Mouse (Mus musculus) heart, postnatal 4 days (tissue): ENCODE results near the gene Pknox2. TPM values are rescaled to one million over a fixed set of nuclear protein-coding genes. Genes with fewer than 3 reads are reported as not detected.

Source experiments
- DNase-seq: peaks from one replicate; pipeline ENCODE4 v3.0.0; 2021
- total RNA-seq, 2 experiments: library from RNA; stranded (reverse); gene quantifications; 2 replicates each; pipeline ENCODE4 v1.2.3; 2021

The Pknox2 gene
- 1 to 10 TPM; 7.0 TPM for total RNA-seq

GRCm38 (mm10) chr9:37147359-37147685 lies at the start of gene Pknox2:
Gene Pknox2 (minus strand): TSS chr9:37147407.
- DNase-seq, result peak; percentile 87

GRCm38 (mm10) chr9:37188024-37188423 lies 40.8 kb upstream of the Pknox2 start:
- DNase-seq, result no peak

- no peak for DNase-seq
These were observed 40.2 kb upstream of the Pknox2 start for GRCm38 (mm10) chr9:37187407-37187806.

GRCm38 (mm10) chr9:37183176-37183575 lies 36.0 kb upstream of the Pknox2 start:
- no peak for DNase-seq

- DNase-seq, result no peak
These were observed 34.4 kb upstream of the Pknox2 start for GRCm38 (mm10) chr9:37181596-37181995.

GRCm38 (mm10) chr9:37179596-37179995 lies 32.4 kb upstream of the Pknox2 start:
- DNase-seq, result no peak

GRCm38 (mm10) chr9:37178911-37179310 lies 31.7 kb upstream of the Pknox2 start:
- no peak for DNase-seq

GRCm38 (mm10) chr9:37177551-37177950 lies 30.3 kb upstream of the Pknox2 start:
- DNase-seq, result no peak

GRCm38 (mm10) chr9:37177107-37177506 lies 29.9 kb upstream of the Pknox2 start:
- DNase-seq, result peak; percentile 73

GRCm38 (mm10) chr9:37176002-37176401 lies 28.8 kb upstream of the Pknox2 start:
- DNase-seq, result peak; percentile 15

- DNase-seq, result no peak
These were observed 26.2 kb upstream of the Pknox2 start for GRCm38 (mm10) chr9:37173376-37173775.

GRCm38 (mm10) chr9:37166899-37167298 lies 19.7 kb upstream of the Pknox2 start:
- no peak for DNase-seq

- no peak for DNase-seq
These were observed 13.5 kb upstream of the Pknox2 start for GRCm38 (mm10) chr9:37160686-37161085.

GRCm38 (mm10) chr9:37147886-37148285 lies 679 bp upstream of the Pknox2 start:
- DNase-seq, result peak; percentile 3

GRCm38 (mm10) chr9:37146603-37147358 lies 426 bp downstream of the Pknox2 start:
- DNase-seq, result peak; percentile 69

- no peak for DNase-seq
These were observed 929 bp downstream of the Pknox2 start for GRCm38 (mm10) chr9:37146353-37146602.

GRCm38 (mm10) chr9:37145616-37146352 lies 1.4 kb downstream of the Pknox2 start:
- DNase-seq, result peak; percentile 49

GRCm38 (mm10) chr9:37145151-37145615 lies 2.0 kb downstream of the Pknox2 start:
- peak; percentile 49 for DNase-seq

- DNase-seq, result no peak
These were observed 2.5 kb downstream of the Pknox2 start for GRCm38 (mm10) chr9:37144696-37145095.

GRCm38 (mm10) chr9:37144251-37144650 lies 3.0 kb downstream of the Pknox2 start:
- DNase-seq, result peak; percentile 48

- DNase-seq, result peak; percentile 2
These were observed 3.9 kb downstream of the Pknox2 start for GRCm38 (mm10) chr9:37143046-37143931.

- no peak for DNase-seq
These were observed 5.1 kb downstream of the Pknox2 start for GRCm38 (mm10) chr9:37142107-37142506.
